Mouse (Mus musculus) urinary bladder, postnatal 10 days (tissue): Measurements from ENCODE around the gene Mc3r.

Source experiments
- DNase-seq: peaks from one replicate; pipeline ENCODE4 v3.0.0; 2022; ENCODE audit warnings: low spot score

The Mc3r gene

DNA sequence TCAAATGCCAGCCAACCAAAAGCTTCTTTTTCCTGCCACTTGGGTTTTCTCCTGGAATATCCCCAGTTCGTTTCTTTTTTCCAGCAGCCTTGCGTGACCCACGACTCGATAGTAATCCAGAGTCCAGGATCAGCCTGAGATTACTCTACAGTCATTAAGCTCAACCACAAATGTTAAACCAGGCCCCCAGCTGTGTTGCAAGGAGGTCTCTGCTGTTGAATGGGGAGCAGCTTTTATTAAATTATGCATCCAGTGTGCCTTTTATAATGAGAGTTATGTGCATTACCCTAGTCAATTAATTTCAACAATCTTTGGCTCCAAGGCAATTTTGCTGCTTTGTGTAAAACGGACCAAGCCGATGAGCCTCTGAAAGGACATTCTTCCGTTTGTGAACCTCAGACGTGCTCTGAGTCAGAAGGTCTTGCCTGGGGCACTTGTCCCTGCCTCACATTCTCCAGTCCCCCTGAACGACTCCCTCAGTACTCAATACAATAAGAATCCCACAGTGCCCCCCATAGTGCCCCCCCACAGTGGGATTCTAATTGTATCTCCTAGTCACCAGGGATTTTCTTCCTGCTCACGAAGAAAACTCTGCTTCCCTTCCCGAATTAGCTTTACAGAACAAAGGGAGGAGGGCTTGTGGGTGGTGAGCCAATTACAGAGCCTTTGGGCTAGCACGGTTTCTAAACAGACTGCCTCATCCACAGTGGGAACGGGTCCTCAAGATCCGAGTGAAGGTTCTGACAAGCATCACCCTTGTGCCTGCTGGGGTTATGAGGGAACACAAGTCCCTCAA is 51.0 kb downstream of the Mc3r start:
- DNase-seq, result no peak
